Mouse (Mus musculus) spleen, postnatal 0 days (tissue): Measurements from ENCODE around the gene Rgs2. TPM values are rescaled to one million over a fixed set of nuclear protein-coding genes. Genes with fewer than 3 reads are reported as not detected.

Experiments used
- polyA plus RNA-seq: library from polyadenylated mRNA; unstranded; fragments of >200 nt; fragmentation: Nextera tagmentation; extraction: Ambion mirVana; gene quantifications from 2 replicates; pipeline ENCODE4 v1.2.1, GENCODE M21; 2015

Rgs2 gene
- polyA plus RNA-seq, result 46.1 and 50.9 TPM in 2 replicates

GRCm38 (mm10) chr1:144003904-144004740 lies at the start of gene Rgs2:
Gene Rgs2 (minus strand): TSS chr1:144004161.

Other genes starting within 250 kb of the Rgs2 start
- gene Trove2, start 227.1 kb downstream of the Rgs2 start, polyA plus RNA-seq, result 2.7 and 3.7 TPM in 2 replicates
- gene Uchl5, start 226.9 kb downstream of the Rgs2 start, polyA plus RNA-seq, result 90.2 and 91.8 TPM in 2 replicates
- gene Rgs13, start 173.2 kb upstream of the Rgs2 start, polyA plus RNA-seq, result 0.87 and 2.1 TPM in 2 replicates
- gene Rgs1, start 245.1 kb upstream of the Rgs2 start, polyA plus RNA-seq, result 2.7 and 3.3 TPM in 2 replicates